Mouse (Mus musculus) limb, embryonic 13.5 days (tissue): ENCODE results near the gene F11r. TPM values are rescaled to one million over a fixed set of nuclear protein-coding genes. Genes with fewer than 3 reads are reported as not detected.
A peak's percentile ranks its signal among the peaks of the same experiment; 100 is the strongest.

Experiments
- ATAC-seq: fragments of 200-750 bp; cut with Nextera tagmentation; 2 replicates; pipeline ENCODE4 v1.8.0; 2017; ENCODE audit warnings: low read depth, moderate number of reproducible peaks, moderate TSS enrichment; ENCODE audit not compliant: low FRiP score
- H3K27ac ChIP-seq: fragments of 300-500 bp; sonication (generic); 2 replicates; pipeline ENCODE4 v1.5.1; 2015; ENCODE audit warnings: inconsistent platforms, mild to moderate bottlenecking, moderate library complexity
- H3K27me3 ChIP-seq: fragments of 300-500 bp; sonication (generic); 2 replicates; pipeline ENCODE4 v1.6.1; 2015; ENCODE audit warnings: mild to moderate bottlenecking, inconsistent platforms
- H3K36me3 ChIP-seq: fragments of 300-500 bp; sonication (generic); 2 replicates; pipeline ENCODE4 v1.6.1; 2015; ENCODE audit warnings: inconsistent platforms, mild to moderate bottlenecking, moderate library complexity
- H3K4me1 ChIP-seq: fragments of 300-500 bp; sonication (generic); 2 replicates; pipeline ENCODE4 v1.6.1; 2015; ENCODE audit warnings: inconsistent platforms
- H3K4me2 ChIP-seq: fragments of 300-500 bp; sonication (generic); replicated peaks from 2 replicates; pipeline ENCODE4 v1.6.1; 2015; ENCODE audit warnings: inconsistent platforms, mild to moderate bottlenecking, moderate library complexity
- H3K4me3 ChIP-seq: fragments of 300-500 bp; sonication (generic); 2 replicates; pipeline ENCODE4 v1.5.1; 2015; ENCODE audit warnings: moderate library complexity, mild to moderate bottlenecking, inconsistent platforms
- H3K9ac ChIP-seq: fragments of 300-500 bp; sonication (generic); 2 replicates; pipeline ENCODE4 v1.6.1; 2015; ENCODE audit warnings: mild to moderate bottlenecking, inconsistent platforms
- H3K9me3 ChIP-seq: fragments of 300-500 bp; sonication (generic); 2 replicates; pipeline ENCODE4 v1.6.1; 2016; ENCODE audit warnings: inconsistent platforms
- WGBS: fragments of 180-500 bp; shearing (Covaris S2); methylation state at CpG from one replicate; pipeline ENCODE4 v1.1.7; 2015; 5-methylcytosine and 5-hydroxymethylcytosine counted together
- polyA plus RNA-seq: library from polyadenylated mRNA; unstranded; fragments of >200 nt; fragmentation: Nextera tagmentation; extraction: Ambion mirVana; gene quantifications from 2 replicates; pipeline ENCODE4 v1.2.1, GENCODE M21; 2015

The F11r gene
- polyA plus RNA-seq, 1 experiment from 2014 or later: 40.4 TPM

- 83% methylated on average over 8 of the region's 8 CpGs for WGBS
- Histone ChIP-seq H3K36me3 (peaks cover 35% of the 10 kb centered on the region), H3K4me3 (no peak overlapping the region), H3K9ac (no peak overlapping the region), H3K4me1 (peaks cover 14% of the 10 kb centered on the region), H3K4me2 (no peak overlapping the region), H3K27me3 (peaks cover 6% of the 10 kb centered on the region; the same call in 1 of the 2 replicates), H3K27ac (no peak overlapping the region), H3K9me3 (no peaks in the 10 kb centered on the region)
- ATAC-seq: no peak
Measured at GRCm38 (mm10) chr1:171413608-171414007, 23.7 kb upstream of the F11r start.

GRCm38 (mm10) chr1:171418660-171419059 lies 18.7 kb upstream of the F11r start, which contains the start of gene Tstd1:
Gene Tstd1, plus strand, starts transcription at chr1:171418872.
- no peak for ATAC-seq
- whole genome bisulfite sequencing: 91% methylated on average over 5 of the region's 5 CpGs
- no peak within 1 kb of the TSS for H3K27ac ChIP-seq

GRCm38 (mm10) chr1:171419291-171419882 lies 17.9 kb upstream of the F11r start:
- H3K9me3 ChIP-seq: no peaks in the 10 kb centered on the region
- no peaks in the 10 kb centered on the region for H3K27me3 ChIP-seq
- 61% methylated on average over 12 of the region's 12 CpGs for WGBS
- no peak for ATAC-seq
- H3K4me2 ChIP-seq: no peak overlapping the region
- no peak overlapping the region for H3K9ac ChIP-seq
- no peak overlapping the region for H3K27ac ChIP-seq
- H3K4me1 ChIP-seq: no peaks in the 10 kb centered on the region
- H3K36me3 ChIP-seq: peaks cover 62% of the 10 kb centered on the region
- H3K4me3 ChIP-seq: no peak overlapping the region

More at GRCm38 (mm10) chr1:171418660-171419059, 18.7 kb upstream of the F11r start, which contains the start of gene Tstd1:
- Histone ChIP-seq H3K4me1 (peaks cover under 1% of the 10 kb centered on the region; the same call in 1 of the 2 replicates), H3K9ac (no peak within 1 kb of the TSS), H3K27me3 (no peaks in the 10 kb centered on the region), H3K4me3 (no peak within 1 kb of the TSS), H3K36me3 (peaks cover 62% of the 10 kb centered on the region), H3K4me2 (no peak within 1 kb of the TSS), H3K9me3 (no peaks in the 10 kb centered on the region)

- H3K27ac ChIP-seq: no peak overlapping the region
- no peak overlapping the region for H3K4me3 ChIP-seq
- 84% methylated on average over 5 of the region's 5 CpGs for WGBS
- no peaks in the 10 kb centered on the region for H3K4me1 ChIP-seq
- H3K9ac ChIP-seq: no peak overlapping the region
- peaks cover 62% of the 10 kb centered on the region for H3K36me3 ChIP-seq
- no peak for ATAC-seq
- H3K27me3 ChIP-seq: no peaks in the 10 kb centered on the region
- H3K9me3 ChIP-seq: no peaks in the 10 kb centered on the region
- no peak overlapping the region for H3K4me2 ChIP-seq
Measured at GRCm38 (mm10) chr1:171419905-171420304, 17.4 kb upstream of the F11r start.

- Histone ChIP-seq H3K4me3 (no peak overlapping the region), H3K36me3 (peaks cover 37% of the 10 kb centered on the region), H3K4me2 (no peak overlapping the region), H3K9me3 (no peaks in the 10 kb centered on the region), H3K9ac (no peak overlapping the region), H3K27me3 (no peaks in the 10 kb centered on the region), H3K4me1 (no peaks in the 10 kb centered on the region), H3K27ac (no peak overlapping the region)
- 85% methylated on average over 8 of the region's 8 CpGs for WGBS
- no peak for ATAC-seq
Measured at GRCm38 (mm10) chr1:171422504-171423095, 14.7 kb upstream of the F11r start.

GRCm38 (mm10) chr1:171424638-171425037 lies 12.7 kb upstream of the F11r start:
- Histone ChIP-seq H3K9ac (no peak overlapping the region), H3K27me3 (no peaks in the 10 kb centered on the region), H3K4me2 (no peak overlapping the region), H3K36me3 (peaks cover 17% of the 10 kb centered on the region), H3K9me3 (no peaks in the 10 kb centered on the region), H3K27ac (no peak overlapping the region), H3K4me1 (no peaks in the 10 kb centered on the region), H3K4me3 (no peak overlapping the region)
- 74% methylated on average over 5 of the region's 5 CpGs for WGBS
- no peak for ATAC-seq

GRCm38 (mm10) chr1:171425126-171425525 lies 12.2 kb upstream of the F11r start:
- Histone ChIP-seq H3K27ac (no peak overlapping the region), H3K4me3 (no peak overlapping the region), H3K36me3 (peaks cover 12% of the 10 kb centered on the region), H3K9me3 (no peaks in the 10 kb centered on the region), H3K4me2 (no peak overlapping the region), H3K9ac (no peak overlapping the region), H3K4me1 (no peaks in the 10 kb centered on the region), H3K27me3 (no peaks in the 10 kb centered on the region)
- ATAC-seq: no peak
- 72% methylated on average over 4 of the region's 4 CpGs for WGBS

- Histone ChIP-seq H3K27ac (no peak overlapping the region), H3K9me3 (no peaks in the 10 kb centered on the region)
- 71% methylated on average over 5 of the region's 5 CpGs for WGBS
Measured at GRCm38 (mm10) chr1:171432158-171432557, 5.2 kb upstream of the F11r start.

GRCm38 (mm10) chr1:171435288-171435814 lies 2.0 kb upstream of the F11r start:
- Histone ChIP-seq H3K27ac (no peak overlapping the region), H3K4me3 (no peak overlapping the region), H3K36me3 (no peaks in the 10 kb centered on the region), H3K4me2 (no peak overlapping the region), H3K4me1 (peaks cover 29% of the 10 kb centered on the region), H3K9me3 (no peaks in the 10 kb centered on the region), H3K9ac (no peak overlapping the region), H3K27me3 (peaks cover 42% of the 10 kb centered on the region)
- WGBS: 8% methylated on average over 7 of the region's 7 CpGs
- ATAC-seq: no peak

More at GRCm38 (mm10) chr1:171432158-171432557, 5.2 kb upstream of the F11r start:
- no peak overlapping the region for H3K9ac ChIP-seq
- H3K27me3 ChIP-seq: peaks cover 16% of the 10 kb centered on the region
- no peak overlapping the region for H3K4me2 ChIP-seq
- no peak for ATAC-seq
- H3K4me1 ChIP-seq: peaks cover 8% of the 10 kb centered on the region; the same call in 1 of the 2 replicates
- no peaks in the 10 kb centered on the region for H3K36me3 ChIP-seq
- no peak overlapping the region for H3K4me3 ChIP-seq

- ATAC-seq: no peak
- Histone ChIP-seq H3K27ac (no peak overlapping the region), H3K4me1 (peaks cover 31% of the 10 kb centered on the region), H3K36me3 (no peaks in the 10 kb centered on the region), H3K4me2 (no peak overlapping the region), H3K9me3 (no peaks in the 10 kb centered on the region), H3K9ac (no peak overlapping the region), H3K27me3 (peaks cover 42% of the 10 kb centered on the region), H3K4me3 (no peak overlapping the region)
- WGBS: 13% methylated on average over 1 of the region's 1 CpGs
Measured at GRCm38 (mm10) chr1:171435974-171436373, 1.4 kb upstream of the F11r start.

GRCm38 (mm10) chr1:171438014-171438670 lies 807 bp downstream of the F11r start:
- H3K36me3 ChIP-seq: no peaks in the 10 kb centered on the region
- peaks cover 42% of the 10 kb centered on the region for H3K27me3 ChIP-seq
- H3K9me3 ChIP-seq: no peaks in the 10 kb centered on the region
- peak overlapping the region; percentile 52 for H3K4me3 ChIP-seq
- 4% methylated on average over 18 of the region's 18 CpGs for WGBS
- ATAC-seq: no peak
- H3K27ac ChIP-seq: no peak overlapping the region
- peaks cover 31% of the 10 kb centered on the region for H3K4me1 ChIP-seq
- H3K4me2 ChIP-seq: peak overlapping the region; percentile 73
- peak overlapping the region; percentile 66 for H3K9ac ChIP-seq

GRCm38 (mm10) chr1:171439072-171439471 lies 1.7 kb downstream of the F11r start:
- H3K36me3 ChIP-seq: no peaks in the 10 kb centered on the region
- peaks cover 6% of the 10 kb centered on the region for H3K9me3 ChIP-seq
- ATAC-seq: no peak
- WGBS: 29% methylated on average over 8 of the region's 8 CpGs
- peak overlapping the region; percentile 73 for H3K4me2 ChIP-seq
- H3K27ac ChIP-seq: no peak overlapping the region
- no peak overlapping the region; the same call in 1 of the 2 replicates for H3K9ac ChIP-seq
- H3K4me1 ChIP-seq: peaks cover 31% of the 10 kb centered on the region
- H3K27me3 ChIP-seq: peaks cover 42% of the 10 kb centered on the region
- peak overlapping the region; percentile 52 for H3K4me3 ChIP-seq
